Mouse (Mus musculus): Measurements from ENCODE around the gene Gm10490. TPM values are rescaled to one million over a fixed set of nuclear protein-coding genes. Genes with fewer than 3 reads are reported as not detected.
"Not testable (repeated sequence)": the region's sequence is repeated elsewhere in the genome, so short reads cannot be mapped to it uniquely, and the experiment has no call there.

The Gm10490 gene
- polyA plus RNA-seq, 1 experiment from 2014 or later, result not detected

GRCm38 (mm10) chrX:7915669-7916068 is 6.3 kb downstream of the Gm10490 start:
- H3K27ac ChIP-seq (ENCODE audit: low read length); H3K9ac ChIP-seq (ENCODE audit: low read depth, low read length); H3K36me3 ChIP-seq (ENCODE audit: control insufficient read depth, insufficient read depth, low read length); H3K4me2 ChIP-seq (ENCODE audit: low read length); H3K27me3 ChIP-seq (ENCODE audit: control insufficient read depth, insufficient read depth, low read depth, low read length); ATAC-seq; H3K4me1 ChIP-seq (ENCODE audit: control insufficient read depth, insufficient read depth, low read length); H3K4me3 ChIP-seq (ENCODE audit: low read depth, low read length); H3K9me3 ChIP-seq (replicated peaks; ENCODE audit: control insufficient read depth, low read length, poor library complexity, severe bottlenecking): not testable (repeated sequence)
- 34% methylated on average over 3 of the region's 3 CpGs for WGBS

- H3K36me3 ChIP-seq (ENCODE audit: control insufficient read depth, insufficient read depth, low read length); H3K27ac ChIP-seq (ENCODE audit: low read length); H3K4me2 ChIP-seq (ENCODE audit: low read length); H3K27me3 ChIP-seq (ENCODE audit: control insufficient read depth, insufficient read depth, low read depth, low read length); H3K4me3 ChIP-seq (ENCODE audit: low read depth, low read length); H3K4me1 ChIP-seq (ENCODE audit: control insufficient read depth, insufficient read depth, low read length); H3K9ac ChIP-seq (ENCODE audit: low read depth, low read length); H3K9me3 ChIP-seq (replicated peaks; ENCODE audit: control insufficient read depth, low read length, poor library complexity, severe bottlenecking); ATAC-seq: not testable (repeated sequence)
- 73% methylated on average over 6 of the region's 6 CpGs for WGBS
These were observed 8.6 kb downstream of the Gm10490 start for GRCm38 (mm10) chrX:7917960-7918359.

DNA sequence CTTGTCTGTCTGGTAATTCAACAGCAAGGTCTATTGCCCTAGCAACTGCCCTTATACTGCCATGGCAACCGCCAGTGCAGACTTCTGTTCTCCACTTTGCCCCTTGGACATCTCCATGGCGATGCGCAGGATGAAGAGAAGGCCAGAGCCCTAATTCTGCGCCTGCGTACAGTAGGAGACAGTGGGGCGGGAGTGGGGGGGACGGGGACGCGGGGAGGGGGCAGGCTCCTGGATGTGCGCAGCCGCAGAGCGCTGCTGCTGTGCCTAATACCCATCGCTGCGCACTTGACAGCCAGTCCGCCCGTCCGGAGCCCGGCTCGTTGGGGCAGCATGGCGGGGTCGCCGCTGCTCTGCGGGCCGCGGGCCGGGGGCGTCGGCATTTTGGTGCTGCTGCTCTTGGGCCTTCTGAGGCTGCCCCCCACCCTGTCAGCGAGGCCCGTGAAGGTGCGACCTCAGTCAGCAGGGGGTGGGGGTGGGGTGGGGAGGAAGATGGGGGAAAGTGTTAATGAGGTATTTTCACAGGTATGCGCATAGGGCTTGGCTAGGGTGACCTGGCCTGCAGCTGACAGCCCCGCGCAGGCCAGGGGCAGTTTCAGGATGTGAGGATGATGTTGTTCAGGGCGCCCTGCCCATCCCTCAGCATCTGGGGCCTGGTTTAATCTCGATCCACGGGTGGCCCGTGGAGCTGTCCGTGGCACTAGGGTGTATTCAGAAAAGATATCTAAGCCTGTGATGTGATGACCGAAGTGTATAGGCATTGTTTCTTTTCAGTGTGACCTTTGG is 10.4 kb downstream of the Gm10490 start, which contains the start of gene Pcsk1n:
TSS of gene Pcsk1n (plus strand) at position 222 of the 783 bp plus-strand sequence.
- WGBS, result 15% methylated on average over 39 of the region's 40 CpGs
- no peaks in the 10 kb centered on the region for H3K9me3 ChIP-seq (replicated peaks; ENCODE audit: control insufficient read depth, low read length, poor library complexity, severe bottlenecking)
- peaks cover 4% of the 10 kb centered on the region for H3K36me3 ChIP-seq (ENCODE audit: control insufficient read depth, insufficient read depth, low read length)
- no peaks in the 10 kb centered on the region for H3K27me3 ChIP-seq (ENCODE audit: control insufficient read depth, insufficient read depth, low read depth, low read length)
- peak within 1 kb of the TSS; percentile 73 for H3K9ac ChIP-seq (ENCODE audit: low read depth, low read length)
- ATAC-seq, result peak; percentile 92
- H3K4me3 ChIP-seq (ENCODE audit: low read depth, low read length), result peak within 1 kb of the TSS; percentile 54
- peak within 1 kb of the TSS; percentile 85 for H3K27ac ChIP-seq (ENCODE audit: low read length)
- peak within 1 kb of the TSS; percentile 67 for H3K4me2 ChIP-seq (ENCODE audit: low read length)
- peaks cover 8% of the 10 kb centered on the region; the same call in 1 of the 2 replicates for H3K4me1 ChIP-seq (ENCODE audit: control insufficient read depth, insufficient read depth, low read length)

DNA sequence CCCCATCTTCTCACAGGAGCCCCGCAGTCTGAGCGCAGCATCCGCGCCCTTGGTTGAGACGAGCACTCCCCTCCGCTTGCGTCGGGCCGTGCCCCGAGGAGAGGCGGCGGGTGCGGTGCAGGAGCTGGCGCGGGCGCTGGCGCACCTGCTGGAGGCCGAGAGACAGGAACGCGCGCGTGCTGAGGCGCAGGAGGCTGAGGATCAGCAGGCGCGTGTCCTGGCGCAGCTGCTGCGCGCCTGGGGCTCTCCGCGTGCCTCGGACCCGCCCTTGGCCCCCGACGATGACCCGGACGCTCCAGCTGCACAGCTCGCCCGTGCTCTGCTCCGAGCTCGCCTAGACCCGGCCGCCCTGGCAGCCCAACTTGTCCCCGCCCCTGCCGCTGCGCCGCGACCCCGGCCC is 12.7 kb downstream of the Gm10490 start:
- Histone ChIP-seq H3K4me3 (ENCODE audit: low read depth, low read length) (peak overlapping the region; percentile 54), H3K27me3 (ENCODE audit: control insufficient read depth, insufficient read depth, low read depth, low read length) (no peaks in the 10 kb centered on the region), H3K4me2 (ENCODE audit: low read length) (peak overlapping the region; percentile 67), H3K9me3 (replicated peaks; ENCODE audit: control insufficient read depth, low read length, poor library complexity, severe bottlenecking) (no peaks in the 10 kb centered on the region), H3K27ac (ENCODE audit: low read length) (peak overlapping the region; percentile 85), H3K36me3 (ENCODE audit: control insufficient read depth, insufficient read depth, low read length) (peaks cover 4% of the 10 kb centered on the region), H3K9ac (ENCODE audit: low read depth, low read length) (peak overlapping the region; percentile 70), H3K4me1 (ENCODE audit: control insufficient read depth, insufficient read depth, low read length) (peaks cover 8% of the 10 kb centered on the region; the same call in 1 of the 2 replicates)
- no peak; the same call in 1 of the 2 replicates for ATAC-seq
- 25% methylated on average over 18 of the region's 48 CpGs for WGBS

- Histone ChIP-seq H3K9me3 (replicated peaks; ENCODE audit: control insufficient read depth, low read length, poor library complexity, severe bottlenecking) (no peaks in the 10 kb centered on the region), H3K4me2 (ENCODE audit: low read length) (no peak overlapping the region), H3K27ac (ENCODE audit: low read length) (no peak overlapping the region), H3K36me3 (ENCODE audit: control insufficient read depth, insufficient read depth, low read length) (peaks cover 7% of the 10 kb centered on the region), H3K4me3 (ENCODE audit: low read depth, low read length) (no peak overlapping the region), H3K27me3 (ENCODE audit: control insufficient read depth, insufficient read depth, low read depth, low read length) (no peaks in the 10 kb centered on the region), H3K4me1 (ENCODE audit: control insufficient read depth, insufficient read depth, low read length) (peaks cover 8% of the 10 kb centered on the region; the same call in 1 of the 2 replicates), H3K9ac (ENCODE audit: low read depth, low read length) (no peak overlapping the region)
- no peak for ATAC-seq
- WGBS, result 79% methylated on average over 6 of the region's 6 CpGs
These were observed 16.9 kb downstream of the Gm10490 start for GRCm38 (mm10) chrX:7926266-7926665.

DNA sequence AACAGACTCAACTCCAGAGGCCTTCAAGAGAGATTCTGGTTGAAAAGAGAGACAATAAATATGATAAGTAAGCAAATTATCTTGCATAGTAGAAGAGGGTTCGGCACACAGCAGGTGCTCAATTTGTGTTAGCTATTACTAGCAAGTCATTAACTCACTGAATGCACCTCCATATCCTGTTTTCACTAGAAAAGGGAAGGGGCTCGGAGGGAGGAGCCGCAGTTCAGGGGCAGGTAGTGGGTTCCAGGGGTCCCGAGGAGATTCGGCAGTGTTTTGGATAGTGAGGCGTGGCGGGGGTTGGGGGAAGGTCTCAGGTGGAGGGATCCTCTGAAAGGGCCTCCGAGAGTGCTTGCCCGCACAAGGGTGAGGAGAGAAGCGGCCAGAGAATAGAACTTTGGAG is 17.8 kb downstream of the Gm10490 start:
- Histone ChIP-seq H3K9me3 (replicated peaks; ENCODE audit: control insufficient read depth, low read length, poor library complexity, severe bottlenecking) (no peaks in the 10 kb centered on the region), H3K27ac (ENCODE audit: low read length) (no peak overlapping the region), H3K4me2 (ENCODE audit: low read length) (no peak overlapping the region), H3K36me3 (ENCODE audit: control insufficient read depth, insufficient read depth, low read length) (peaks cover 8% of the 10 kb centered on the region), H3K4me1 (ENCODE audit: control insufficient read depth, insufficient read depth, low read length) (peaks cover 8% of the 10 kb centered on the region; the same call in 1 of the 2 replicates), H3K4me3 (ENCODE audit: low read depth, low read length) (no peak overlapping the region), H3K9ac (ENCODE audit: low read depth, low read length) (no peak overlapping the region), H3K27me3 (ENCODE audit: control insufficient read depth, insufficient read depth, low read depth, low read length) (no peaks in the 10 kb centered on the region)
- no peak for ATAC-seq
- WGBS, result 36% methylated on average over 10 of the region's 10 CpGs

- Histone ChIP-seq H3K9me3 (replicated peaks; ENCODE audit: control insufficient read depth, low read length, poor library complexity, severe bottlenecking) (no peaks in the 10 kb centered on the region), H3K27me3 (ENCODE audit: control insufficient read depth, insufficient read depth, low read depth, low read length) (no peaks in the 10 kb centered on the region), H3K27ac (ENCODE audit: low read length) (no peak within 1 kb of the TSS), H3K36me3 (ENCODE audit: control insufficient read depth, insufficient read depth, low read length) (peaks cover 7% of the 10 kb centered on the region; the same call in 1 of the 2 replicates), H3K4me2 (ENCODE audit: low read length) (no peak within 1 kb of the TSS), H3K4me1 (ENCODE audit: control insufficient read depth, insufficient read depth, low read length) (no peaks in the 10 kb centered on the region; the same call in 1 of the 2 replicates), H3K9ac (ENCODE audit: low read depth, low read length) (no peak within 1 kb of the TSS), H3K4me3 (ENCODE audit: low read depth, low read length) (no peak within 1 kb of the TSS)
- no peak for ATAC-seq
- 19% methylated on average over 19 of the region's 19 CpGs for WGBS
These were observed 19.0 kb downstream of the Gm10490 start, which contains the start of gene Eras for GRCm38 (mm10) chrX:7928270-7928790. Gene Eras, minus strand, starts transcription at chrX:7928607.

DNA sequence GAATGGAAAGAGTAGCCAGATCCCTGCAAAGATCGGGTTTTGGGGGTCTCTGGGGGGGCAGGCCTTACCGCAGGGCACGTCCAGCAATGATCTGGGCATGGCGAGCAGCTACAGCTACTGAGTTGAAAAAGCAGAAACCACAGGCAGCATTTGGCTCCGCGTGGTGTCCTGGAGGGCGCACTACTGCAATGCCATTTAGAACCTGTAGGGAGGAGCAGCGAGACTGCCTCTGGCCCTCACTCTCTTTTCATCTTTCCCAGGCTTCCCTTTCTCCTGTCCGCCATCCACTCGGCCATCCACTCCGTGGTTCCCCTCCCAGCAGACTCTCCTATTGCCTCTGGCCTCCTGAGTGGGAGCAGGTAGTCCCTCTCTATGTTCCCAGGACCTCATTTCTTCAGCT is 27.5 kb downstream of the Gm10490 start:
- no peaks in the 10 kb centered on the region for H3K4me1 ChIP-seq (ENCODE audit: control insufficient read depth, insufficient read depth, low read length)
- no peak overlapping the region for H3K4me2 ChIP-seq (ENCODE audit: low read length)
- H3K36me3 ChIP-seq (ENCODE audit: control insufficient read depth, insufficient read depth, low read length), result peaks cover 11% of the 10 kb centered on the region; the same call in 1 of the 2 replicates
- no peak for ATAC-seq
- no peak overlapping the region for H3K4me3 ChIP-seq (ENCODE audit: low read depth, low read length)
- no peak overlapping the region for H3K9ac ChIP-seq (ENCODE audit: low read depth, low read length)
- no peak overlapping the region for H3K27ac ChIP-seq (ENCODE audit: low read length)
- WGBS, result 50% methylated on average over 11 of the region's 11 CpGs
- no peaks in the 10 kb centered on the region for H3K27me3 ChIP-seq (ENCODE audit: control insufficient read depth, insufficient read depth, low read depth, low read length)
- no peaks in the 10 kb centered on the region for H3K9me3 ChIP-seq (replicated peaks; ENCODE audit: control insufficient read depth, low read length, poor library complexity, severe bottlenecking)

- 90% methylated on average over 6 of the region's 6 CpGs for whole genome bisulfite sequencing
- Histone ChIP-seq H3K27ac (ENCODE audit: low read length) (no peak overlapping the region), H3K36me3 (ENCODE audit: control insufficient read depth, insufficient read depth, low read length) (peaks cover 7% of the 10 kb centered on the region; the same call in 1 of the 2 replicates), H3K9me3 (replicated peaks; ENCODE audit: control insufficient read depth, low read length, poor library complexity, severe bottlenecking) (no peaks in the 10 kb centered on the region), H3K4me1 (ENCODE audit: control insufficient read depth, insufficient read depth, low read length) (no peaks in the 10 kb centered on the region), H3K27me3 (ENCODE audit: control insufficient read depth, insufficient read depth, low read depth, low read length) (no peaks in the 10 kb centered on the region), H3K9ac (ENCODE audit: low read depth, low read length) (no peak overlapping the region), H3K4me3 (ENCODE audit: low read depth, low read length) (no peak overlapping the region), H3K4me2 (ENCODE audit: low read length) (no peak overlapping the region)
- no peak for ATAC-seq
These were observed 28.3 kb downstream of the Gm10490 start for GRCm38 (mm10) chrX:7937667-7938066.
